Mouse (Mus musculus) G1E (cell line): Measurements from ENCODE around the gene Cdc25b.

Experiments
- CTCF ChIP-seq: IDR thresholded peaks from 2 replicates; pipeline ENCODE4 v1.5.1; 2012; ENCODE audit warnings: low read depth, low read length, inconsistent platforms, mixed read lengths
- GATA1 ChIP-seq: IDR thresholded peaks from 2 replicates; pipeline ENCODE4 v1.6.1; 2012; ENCODE audit warnings: borderline replicate concordance, low read length, inconsistent platforms, mixed read lengths
- GATA2 ChIP-seq: IDR thresholded peaks from 2 replicates; pipeline ENCODE4 v1.6.1; 2012; ENCODE audit warnings: low read depth, low read length, inconsistent platforms, borderline replicate concordance

- TF ChIP-seq CTCF = no peak
- no peak for TF ChIP-seq GATA1
- no peak for TF ChIP-seq GATA2
These were observed 4.2 kb downstream of the Cdc25b start for GRCm38 (mm10) chr2:131191005-131191390.
